28 mouse cellular contexts compared by ENCODE assay signal in genomic region chr6:85046531-85046930, GRCm38 (mm10). TPM values are rescaled to one million over a fixed set of nuclear protein-coding genes. Genes with fewer than 3 reads are reported as not detected.
DNase-seq lines count a peak whose midpoint lies in the region; ATAC-seq lines count a peak whose summit lies in the region.
"Had no signal": no experiment of that assay in that cellular context is flagged by ENCODE, and none has a peak within 500 bp of the region (broad histone marks: within the 10 kb centered on the region; RNA-seq: fewer than 3 reads in every experiment).

No protein-coding gene starts in this region.

- no peaks in the 10 kb centered on the region for H3K36me3 ChIP-seq in midbrain, embryonic 14.5 days (ENCODE audit: control insufficient read depth, insufficient read depth, low read length)
- H3K36me3 ChIP-seq in midbrain, embryonic 15.5 days (replicated peaks): no peaks in the 10 kb centered on the region
- H3K36me3 ChIP-seq: forebrain, embryonic 10.5 days; G1E; heart, embryonic 12.5 days; heart, embryonic 15.5 days had no signal

- H3K4me1 ChIP-seq in midbrain, embryonic 14.5 days (ENCODE audit: control insufficient read depth, insufficient read depth, low read length): no peaks in the 10 kb centered on the region
- no peaks in the 10 kb centered on the region for H3K4me1 ChIP-seq in midbrain, embryonic 15.5 days
- H3K4me1 ChIP-seq: forebrain, embryonic 10.5 days; forebrain, embryonic 13.5 days; heart, embryonic 12.5 days; heart, embryonic 15.5 days had no signal

- no peak overlapping the region for H3K4me3 ChIP-seq in midbrain, embryonic 14.5 days (replicated peaks; ENCODE audit: low read depth, low read length)
- H3K4me3 ChIP-seq in midbrain, embryonic 15.5 days: no peak overlapping the region
- H3K4me3 ChIP-seq: forebrain, embryonic 10.5 days; forebrain, embryonic 13.5 days; heart, embryonic 12.5 days; heart, embryonic 15.5 days had no signal

- no peaks in the 10 kb centered on the region for H3K27me3 ChIP-seq in midbrain, embryonic 14.5 days (ENCODE audit: control insufficient read depth, insufficient read depth, low read length)
- H3K27me3 ChIP-seq in midbrain, embryonic 15.5 days (replicated peaks): no peaks in the 10 kb centered on the region
- H3K27me3 ChIP-seq: CH12.LX; forebrain, embryonic 13.5 days; heart, embryonic 12.5 days; heart, embryonic 15.5 days; Patski had no signal

- peak; percentile 59 for DNase-seq in adrenal gland, adult 2 months
- DNase-seq in adrenal gland, postnatal 4 days (ENCODE audit: low spot score in 2 of 2): no peak
- peak; percentile 40 for DNase-seq in adrenal gland, adult 8-10 months
- peak; percentile 35 for DNase-seq in adrenal gland, postnatal 14 days
- peak; percentile 60 for DNase-seq in brain, adult 2 months (ENCODE audit: low read depth, low spot score)
- no peak for DNase-seq in midbrain, embryonic 14.5 days
- DNase-seq: B cell, adult 2 months; cerebellum, adult 11 months; cerebellum, adult 8-10 months; cerebellum, postnatal 14 days; gastrocnemius, postnatal 10 days; gastrocnemius, postnatal 36 days; heart, postnatal 10 days; heart, postnatal 36 days; kidney, adult 18-20 months had no signal

- no peak overlapping the region for H3K9ac ChIP-seq in midbrain, embryonic 14.5 days (replicated peaks; ENCODE audit: low read length)
- no peak overlapping the region for H3K9ac ChIP-seq in midbrain, embryonic 15.5 days
- H3K9ac ChIP-seq: forebrain, embryonic 13.5 days; heart, embryonic 12.5 days; heart, embryonic 15.5 days; hindbrain, embryonic 14.5 days had no signal

- no peak for ATAC-seq in midbrain, embryonic 14.5 days (ENCODE audit: low FRiP score, low TSS enrichment)
- ATAC-seq in midbrain, embryonic 15.5 days (replicated peaks): no peak
- ATAC-seq: forebrain, embryonic 13.5 days; forebrain, embryonic 16.5 days; hindbrain, postnatal 0 days; inflammation-experienced regulatory T-cells, adult 6 months; intestine, embryonic 16.5 days; Patski had no signal

- H3K9me3 ChIP-seq in midbrain, embryonic 14.5 days (ENCODE audit: control insufficient read depth, low read length): no peaks in the 10 kb centered on the region
- no peaks in the 10 kb centered on the region for H3K9me3 ChIP-seq in midbrain, embryonic 15.5 days
- H3K9me3 ChIP-seq: forebrain, embryonic 10.5 days; forebrain, embryonic 13.5 days; G1E; heart, embryonic 12.5 days; heart, embryonic 15.5 days had no signal

- no peak overlapping the region for H3K4me2 ChIP-seq in midbrain, embryonic 14.5 days (ENCODE audit: low read length)
- no peak overlapping the region for H3K4me2 ChIP-seq in midbrain, embryonic 15.5 days
- H3K4me2 ChIP-seq: forebrain, embryonic 13.5 days; heart, embryonic 12.5 days; heart, embryonic 15.5 days; hindbrain, embryonic 14.5 days had no signal

- no peak overlapping the region for H3K27ac ChIP-seq in midbrain, embryonic 14.5 days (replicated peaks; ENCODE audit: low read depth, low read length)
- H3K27ac ChIP-seq in midbrain, embryonic 15.5 days: no peak overlapping the region
- H3K27ac ChIP-seq: forebrain, embryonic 10.5 days; forebrain, embryonic 13.5 days; heart, embryonic 15.5 days; hindbrain, embryonic 14.5 days; hindbrain, postnatal 0 days had no signal

- 87% methylated on average over 3 of the region's 3 CpGs for WGBS in midbrain, embryonic 14.5 days
- WGBS in midbrain, embryonic 15.5 days: 93% methylated on average over 3 of the region's 3 CpGs

RNA-seq across cellular contexts. Expression of gene Exoc6b, which starts 22.8 kb away (rescaled TPM):
- total RNA-seq in adrenal gland, adult 2 months (2021): 10 to 100 TPM; 42.8 to 45.1 TPM
- 5.8 and 7.4 TPM in 2 replicates for polyA plus RNA-seq in adrenal gland, adult 2 months (2012; rRNA removed)
- 10 to 100 TPM; 42.7 to 55.3 TPM for total RNA-seq in adrenal gland, postnatal 4 days (2021)
- 10 to 100 TPM; 41.4 to 73.0 (median 56.2) TPM for total RNA-seq in adrenal gland, adult 8-10 months (2022)
- total RNA-seq in adrenal gland, postnatal 14 days (2021): 31.3 and 36.2 TPM in 2 replicates
- polyA plus RNA-seq in midbrain, embryonic 14.5 days (2014; fragmentation: Nextera tagmentation; extraction: Ambion mirVana): 54.5 and 64.9 TPM in 2 replicates
- polyA plus RNA-seq in midbrain, embryonic 15.5 days (2015; fragmentation: Nextera tagmentation; extraction: Ambion mirVana): 56.6 and 60.9 TPM in 2 replicates

Comparison
In these comparisons a context has a peak if more than half of its experiments do, and no peak if none do; other contexts are left out.
1. DNase-seq: peak in adrenal gland, adult 2 months (single experiment), adrenal gland, adult 8-10 months (single experiment), adrenal gland, postnatal 14 days (single experiment) and brain, adult 2 months (single experiment); none in adrenal gland, postnatal 4 days (0 of 2) and midbrain, embryonic 14.5 days (single experiment).